7 mouse cellular contexts compared by ENCODE assay signal in the genomic region with DNA sequence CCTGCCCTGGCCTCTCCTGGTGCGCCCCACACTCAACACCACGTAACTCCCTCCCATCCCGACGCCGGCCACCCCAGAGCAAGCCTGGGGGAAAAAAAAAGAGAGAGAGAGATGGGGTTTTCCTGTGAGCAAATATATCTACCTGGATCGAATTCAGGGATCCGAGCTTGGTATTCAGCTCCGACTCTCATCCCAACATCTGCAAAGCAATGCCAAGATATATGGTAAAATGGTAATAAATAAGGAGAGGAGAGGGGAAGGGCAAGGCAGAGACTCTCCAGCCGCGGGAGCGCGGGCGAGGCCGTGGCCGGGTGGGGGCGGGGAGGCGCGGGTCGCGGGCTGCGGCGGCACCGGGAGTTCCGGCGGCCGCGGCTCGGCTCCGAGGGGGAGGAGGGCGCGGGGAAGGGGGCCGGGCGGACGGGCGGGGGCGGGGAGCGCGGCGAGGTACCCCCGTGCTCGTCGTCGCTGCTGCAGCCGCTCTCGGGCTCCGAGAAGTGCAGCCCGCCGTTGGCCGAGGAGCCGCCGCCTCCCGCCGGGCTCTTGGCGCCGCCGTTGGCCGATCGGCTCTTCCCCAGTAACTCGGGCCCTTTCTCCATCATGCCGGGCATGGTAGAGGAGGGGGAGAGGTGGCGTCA. TPM values are rescaled to one million over a fixed set of nuclear protein-coding genes. Genes with fewer than 3 reads are reported as not detected.
A peak's percentile ranks its signal among the peaks of the same experiment; 100 is the strongest.
DNase-seq lines count a peak whose midpoint lies in the region; ATAC-seq and TF ChIP-seq lines count a peak whose summit lies in the region.

No protein-coding gene starts in this region.

- H3K4me1 ChIP-seq in embryonic facial prominence, embryonic 14.5 days (ENCODE audit: control insufficient read depth, insufficient read depth, low read length) = peaks cover 14% of the 10 kb centered on the region
- peaks cover 8% of the 10 kb centered on the region for H3K4me1 ChIP-seq in midbrain, embryonic 14.5 days (ENCODE audit: control insufficient read depth, insufficient read depth, low read length)

- 0% methylated on average over 8 of the region's 61 CpGs for WGBS in embryonic facial prominence, embryonic 14.5 days
- under 1% methylated on average over 43 of the region's 61 CpGs for WGBS in midbrain, embryonic 14.5 days

- no peak for TF ChIP-seq CTCF in left cerebral cortex, adult 2 months (IDR thresholded peaks at IDR 0.05)

- intact Hi-C loops in left cerebral cortex, adult 2 months (cut with DNase I) = no loop called here

- peak in 1 of 2 experiments; percentile 20 for DNase-seq in left cerebral cortex, adult 2 months (ENCODE audit: extremely low spot score in 1 of 2, low spot score in 2 of 2)
- no peak for DNase-seq in left cerebral cortex, adult 11 months (ENCODE audit: low spot score)
- DNase-seq in R1 (ENCODE audit: low read depth, low spot score) = peak; percentile 54
- peak; percentile 38 for DNase-seq in embryonic facial prominence, embryonic 14.5 days (ENCODE audit: low spot score)
- peak; percentile 68 for DNase-seq in kidney, postnatal 10 days
- no peak for DNase-seq in midbrain, embryonic 14.5 days
- DNase-seq in urinary bladder, postnatal 4 days (ENCODE audit: low spot score in 2 of 2) = no peak

- H3K36me3 ChIP-seq in embryonic facial prominence, embryonic 14.5 days (ENCODE audit: control insufficient read depth, insufficient read depth, low read length) = peaks cover 7% of the 10 kb centered on the region
- no peaks in the 10 kb centered on the region for H3K36me3 ChIP-seq in midbrain, embryonic 14.5 days (ENCODE audit: control insufficient read depth, insufficient read depth, low read length)

- H3K4me2 ChIP-seq in embryonic facial prominence, embryonic 14.5 days (ENCODE audit: low read depth, low read length) = peak overlapping the region; percentile 84
- H3K4me2 ChIP-seq in midbrain, embryonic 14.5 days (ENCODE audit: low read length) = peak overlapping the region; percentile 93

- no peaks in the 10 kb centered on the region for H3K9me3 ChIP-seq in embryonic facial prominence, embryonic 14.5 days (ENCODE audit: control insufficient read depth, low read length)
- H3K9me3 ChIP-seq in midbrain, embryonic 14.5 days (ENCODE audit: control insufficient read depth, low read length) = no peaks in the 10 kb centered on the region

- H3K4me3 ChIP-seq in left cerebral cortex, adult 2 months = peak overlapping the region; percentile 90
- peak overlapping the region; percentile 81 for H3K4me3 ChIP-seq in embryonic facial prominence, embryonic 14.5 days (ENCODE audit: low read depth, low read length)
- peak overlapping the region; percentile 86 for H3K4me3 ChIP-seq in midbrain, embryonic 14.5 days (replicated peaks; ENCODE audit: low read depth, low read length)

- peak overlapping the region; percentile 97 for H3K27ac ChIP-seq in left cerebral cortex, adult 2 months
- H3K27ac ChIP-seq in embryonic facial prominence, embryonic 14.5 days (replicated peaks; ENCODE audit: low read depth, low read length) = peak overlapping the region; percentile 98
- peak overlapping the region; percentile 98 for H3K27ac ChIP-seq in midbrain, embryonic 14.5 days (replicated peaks; ENCODE audit: low read depth, low read length)

- peak; percentile 4; the same call in 1 of the 2 replicates for ATAC-seq in embryonic facial prominence, embryonic 14.5 days (ENCODE audit: low read depth)
- peak; percentile 57 for ATAC-seq in midbrain, embryonic 14.5 days (ENCODE audit: low FRiP score, low TSS enrichment)

- H3K9ac ChIP-seq in embryonic facial prominence, embryonic 14.5 days (ENCODE audit: low read depth, low read length) = peak overlapping the region; percentile 94
- peak overlapping the region; percentile 96 for H3K9ac ChIP-seq in midbrain, embryonic 14.5 days (replicated peaks; ENCODE audit: low read length)

- no peaks in the 10 kb centered on the region for H3K27me3 ChIP-seq in embryonic facial prominence, embryonic 14.5 days (replicated peaks; ENCODE audit: control insufficient read depth, insufficient read depth, low read length)
- no peaks in the 10 kb centered on the region for H3K27me3 ChIP-seq in midbrain, embryonic 14.5 days (ENCODE audit: control insufficient read depth, insufficient read depth, low read length)

RNA-seq across cellular contexts. Expression of gene Rcor3, which starts 0.5 kb away (rescaled TPM):
- 10 to 100 TPM; 31.8 to 37.4 TPM for total RNA-seq in left cerebral cortex, adult 2 months (2021)
- polyA plus RNA-seq in embryonic facial prominence, embryonic 14.5 days (2014; fragmentation: Nextera tagmentation; extraction: Ambion mirVana) = 30.8 and 32.6 TPM in 2 replicates
- 36.3 and 41.4 TPM in 2 replicates for polyA plus RNA-seq in midbrain, embryonic 14.5 days (2014; fragmentation: Nextera tagmentation; extraction: Ambion mirVana)

RNA-seq across cellular contexts. Expression of gene Traf5, which starts 45.0 kb away (rescaled TPM):
- total RNA-seq in left cerebral cortex, adult 2 months (2021) = 1 to 10 TPM; 4.5 to 7.6 TPM
- polyA plus RNA-seq in embryonic facial prominence, embryonic 14.5 days (2014; fragmentation: Nextera tagmentation; extraction: Ambion mirVana) = 19.7 and 21.2 TPM in 2 replicates
- polyA plus RNA-seq in midbrain, embryonic 14.5 days (2014; fragmentation: Nextera tagmentation; extraction: Ambion mirVana) = 0.90 and 2.4 TPM in 2 replicates

RNA-seq across cellular contexts. Expression of gene Kcnh1, which starts 53.2 kb away (rescaled TPM):
- total RNA-seq in left cerebral cortex, adult 2 months (2021) = 10 to 100 TPM; 71.9 to 76.4 TPM
- polyA plus RNA-seq in embryonic facial prominence, embryonic 14.5 days (2014; fragmentation: Nextera tagmentation; extraction: Ambion mirVana) = 0.89 and 1.2 TPM in 2 replicates
- polyA plus RNA-seq in midbrain, embryonic 14.5 days (2014; fragmentation: Nextera tagmentation; extraction: Ambion mirVana) = 2.1 and 2.2 TPM in 2 replicates

Comparison
In these comparisons a context has a peak if more than half of its experiments do, and no peak if none do; other contexts are left out.
1. DNase-seq: peak in R1 (single experiment), embryonic facial prominence, embryonic 14.5 days (single experiment) and kidney, postnatal 10 days (single experiment); none in left cerebral cortex, adult 11 months (single experiment), midbrain, embryonic 14.5 days (single experiment) and urinary bladder, postnatal 4 days (0 of 2).
2. Peak in every context shown above with its lines, with median percentiles within 50 percentile points of each other: H3K27ac ChIP-seq and H3K4me3 ChIP-seq.